Mouse (Mus musculus): ENCODE data around the gene Psmd13.

The Psmd13 gene

DNA sequence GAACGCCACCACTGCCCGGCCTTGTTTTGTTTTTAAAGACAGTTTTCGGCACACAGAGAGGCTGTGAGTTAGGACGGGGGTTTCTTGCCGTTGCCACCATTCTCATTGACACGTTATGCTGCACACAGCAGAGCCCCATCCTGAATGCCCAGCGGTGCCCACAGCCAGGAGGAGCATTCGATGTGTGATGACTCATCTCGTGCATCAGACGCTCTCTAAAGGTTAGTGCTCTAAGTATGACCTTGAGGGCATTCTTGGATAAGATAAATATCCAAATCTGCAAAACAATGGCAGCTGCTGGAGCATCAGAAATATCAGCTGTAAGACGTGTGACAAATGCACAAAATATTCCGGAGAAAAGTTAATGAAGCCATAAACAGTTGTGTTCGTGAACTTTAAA is 25.4 kb downstream of the Psmd13 start:
- DNase-seq (ENCODE audit: low spot score in 2 of 2): no peak

DNA sequence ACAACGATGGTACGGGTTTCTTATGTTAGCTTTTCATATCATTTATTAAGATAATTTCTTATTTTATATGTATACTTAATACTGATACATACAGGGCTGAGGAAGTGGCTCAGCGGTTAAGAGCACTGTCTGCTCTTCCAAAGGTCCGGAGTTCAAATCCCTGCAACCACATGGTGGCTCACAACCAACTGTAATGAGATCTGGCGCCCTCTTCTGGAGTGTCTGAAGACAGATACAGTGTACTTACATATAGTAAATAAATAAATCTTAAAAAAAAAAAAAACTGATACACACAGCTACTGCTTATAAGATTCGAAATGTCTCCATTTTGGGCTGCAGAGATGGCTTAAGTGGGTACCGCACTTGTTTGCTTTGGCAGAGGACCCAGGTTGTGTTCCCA is 25.9 kb downstream of the Psmd13 start:
- no peak for DNase-seq (ENCODE audit: low spot score in 2 of 2)

- no peak for DNase-seq (ENCODE audit: low spot score in 2 of 2)
Observed at GRCm38 (mm10) chr7:140908181-140908580, 26.4 kb downstream of the Psmd13 start.

DNA sequence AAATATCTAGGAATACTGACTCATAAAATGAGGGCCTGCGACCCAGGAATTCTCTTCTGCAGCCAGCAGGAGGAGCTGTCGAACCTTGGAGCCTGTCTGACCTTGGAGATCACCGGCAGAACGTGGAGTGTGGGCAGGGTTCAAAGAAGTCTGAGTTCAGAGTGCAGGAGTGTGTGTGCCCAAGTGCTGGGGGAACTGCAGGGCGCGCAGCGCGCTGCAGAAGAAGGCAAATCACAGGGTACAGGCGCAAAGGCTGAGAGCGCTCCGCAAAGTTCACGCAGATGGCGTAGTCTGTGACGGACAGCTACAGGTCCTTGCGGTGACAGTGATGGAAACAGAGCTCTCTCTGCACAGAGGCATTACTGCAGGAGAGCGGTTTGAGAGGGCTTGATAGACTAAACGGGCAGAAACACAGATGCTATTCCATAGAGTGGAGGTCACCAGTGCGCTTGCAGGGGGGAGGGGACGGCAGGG is 26.9 kb downstream of the Psmd13 start:
- peak; percentile 38 to 64 for DNase-seq (ENCODE audit: low spot score in 2 of 2)

DNA sequence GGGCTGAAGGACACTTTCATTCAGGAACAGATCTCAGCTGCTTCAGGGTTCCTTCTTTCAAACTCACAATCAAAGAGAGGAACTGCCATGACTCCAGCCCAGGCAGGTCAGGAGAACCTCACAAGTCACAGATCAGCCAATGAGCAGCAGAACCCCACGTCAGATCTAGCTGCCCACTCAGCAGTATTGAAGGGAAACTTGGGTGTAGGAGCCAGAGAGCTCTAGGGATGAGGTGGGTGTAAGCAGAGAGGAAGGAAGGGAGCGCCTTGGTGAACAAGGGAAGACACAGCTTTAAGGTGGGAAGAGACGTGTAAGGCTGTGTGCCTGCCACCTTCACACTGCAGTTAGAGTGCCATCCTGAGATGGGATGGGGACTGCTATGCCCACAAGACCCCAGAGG is 30.5 kb downstream of the Psmd13 start:
- DNase-seq (ENCODE audit: low spot score in 2 of 2): peak in 1 of 2 experiments; percentile 29

DNA sequence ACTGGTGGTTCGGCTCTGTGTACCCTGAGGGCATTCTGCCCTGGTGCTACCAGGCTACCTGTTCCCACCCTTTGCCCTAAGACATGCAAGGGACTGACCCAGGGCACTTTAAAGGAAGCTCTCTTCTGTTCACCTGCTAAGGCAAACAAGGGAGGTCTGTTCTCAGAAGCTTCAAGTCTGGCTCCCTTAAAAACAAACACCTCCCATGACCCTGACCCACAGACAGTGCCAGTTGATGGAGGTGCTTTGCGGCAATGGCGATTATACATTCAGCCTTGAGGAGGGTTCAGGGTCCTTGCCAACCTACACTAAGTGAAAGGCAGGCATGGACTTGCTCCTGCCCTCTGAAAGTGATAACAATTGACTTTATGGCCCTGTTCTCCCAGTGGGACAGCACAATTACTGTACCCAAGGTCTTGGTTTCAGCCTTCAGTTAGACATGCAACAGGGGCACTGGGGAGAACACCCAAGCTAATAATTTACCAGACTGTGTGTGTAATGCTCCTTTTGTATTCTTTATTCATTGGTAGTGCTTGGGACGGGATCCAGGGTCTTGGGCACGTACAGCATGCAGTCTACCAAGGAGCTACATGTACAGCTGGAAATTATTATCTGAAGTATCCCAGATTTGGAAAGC is 31.2 kb downstream of the Psmd13 start:
- no peak for DNase-seq (ENCODE audit: low spot score in 2 of 2)

- DNase-seq (ENCODE audit: low spot score in 2 of 2): no peak
Observed at GRCm38 (mm10) chr7:140914031-140914690, 32.4 kb downstream of the Psmd13 start.

- DNase-seq (ENCODE audit: low spot score in 2 of 2): no peak
Observed at GRCm38 (mm10) chr7:140919911-140920310, 38.1 kb downstream of the Psmd13 start.

- no peak for DNase-seq (ENCODE audit: low spot score in 2 of 2)
Observed at GRCm38 (mm10) chr7:140920418-140921029, 38.8 kb downstream of the Psmd13 start, which contains the start of gene Nlrp6. Gene Nlrp6 (plus strand): TSS chr7:140920902.

DNA sequence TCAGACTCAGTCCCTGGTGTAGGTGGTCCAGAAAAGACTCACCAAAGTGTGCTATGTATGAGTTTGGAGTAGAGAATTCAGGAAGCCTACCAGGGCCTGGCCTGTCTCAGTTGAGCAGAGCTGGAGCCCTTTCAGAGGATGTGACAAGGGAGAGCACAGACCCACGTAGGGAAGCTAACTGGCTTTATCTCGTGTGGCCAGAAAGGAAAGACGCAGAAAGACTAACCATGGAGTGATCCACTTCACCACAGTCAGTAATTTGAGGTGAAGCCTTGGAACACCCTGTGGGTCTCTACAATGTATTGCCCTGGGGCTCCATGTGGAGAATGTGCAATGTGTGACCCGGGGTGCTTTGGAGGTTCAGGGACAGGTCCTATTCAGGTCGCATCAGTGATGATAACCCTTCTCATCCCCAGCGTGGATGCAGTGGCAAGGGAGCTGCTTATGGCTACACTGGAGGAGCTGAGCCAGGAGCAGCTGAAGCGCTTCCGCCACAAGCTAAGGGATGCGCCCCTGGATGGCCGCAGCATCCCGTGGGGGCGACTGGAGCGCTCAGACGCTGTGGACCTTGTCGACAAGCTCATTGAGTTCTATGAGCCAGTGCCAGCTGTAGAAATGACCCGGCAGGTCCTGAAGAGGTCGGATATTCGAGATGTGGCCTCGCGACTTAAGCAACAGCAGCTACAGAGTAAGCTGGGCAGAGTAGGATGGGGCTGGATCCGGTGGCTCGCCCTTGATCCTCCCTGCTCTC is 39.6 kb downstream of the Psmd13 start:
- DNase-seq (ENCODE audit: low spot score in 2 of 2): no peak

DNA sequence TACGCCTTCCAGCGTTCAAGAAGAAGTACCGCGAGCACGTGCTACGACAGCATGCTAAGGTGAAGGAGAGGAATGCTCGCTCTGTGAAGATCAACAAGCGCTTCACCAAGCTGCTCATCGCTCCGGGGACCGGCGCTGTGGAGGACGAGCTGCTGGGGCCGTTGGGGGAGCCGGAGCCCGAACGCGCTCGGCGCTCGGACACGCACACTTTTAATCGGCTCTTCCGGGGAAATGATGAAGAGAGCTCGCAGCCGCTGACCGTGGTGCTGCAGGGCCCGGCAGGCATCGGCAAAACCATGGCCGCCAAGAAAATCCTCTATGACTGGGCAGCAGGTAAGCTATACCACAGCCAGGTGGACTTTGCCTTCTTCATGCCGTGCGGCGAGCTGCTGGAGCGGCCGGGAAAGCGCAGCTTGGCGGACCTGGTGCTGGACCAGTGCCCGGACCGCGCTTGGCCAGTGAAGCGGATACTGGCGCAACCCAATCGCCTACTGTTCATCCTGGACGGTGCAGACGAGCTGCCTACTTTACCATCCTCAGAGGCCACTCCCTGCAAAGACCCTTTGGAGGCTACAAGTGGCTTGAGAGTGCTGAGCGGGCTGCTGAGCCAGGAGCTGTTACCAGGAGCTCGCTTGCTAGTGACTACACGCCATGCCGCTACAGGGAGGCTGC is 40.8 kb downstream of the Psmd13 start:
- DNase-seq (ENCODE audit: low spot score in 2 of 2): no peak

GRCm38 (mm10) chr7:140923070-140923775 is 41.5 kb downstream of the Psmd13 start:
- no peak for DNase-seq (ENCODE audit: low spot score in 2 of 2)

DNA sequence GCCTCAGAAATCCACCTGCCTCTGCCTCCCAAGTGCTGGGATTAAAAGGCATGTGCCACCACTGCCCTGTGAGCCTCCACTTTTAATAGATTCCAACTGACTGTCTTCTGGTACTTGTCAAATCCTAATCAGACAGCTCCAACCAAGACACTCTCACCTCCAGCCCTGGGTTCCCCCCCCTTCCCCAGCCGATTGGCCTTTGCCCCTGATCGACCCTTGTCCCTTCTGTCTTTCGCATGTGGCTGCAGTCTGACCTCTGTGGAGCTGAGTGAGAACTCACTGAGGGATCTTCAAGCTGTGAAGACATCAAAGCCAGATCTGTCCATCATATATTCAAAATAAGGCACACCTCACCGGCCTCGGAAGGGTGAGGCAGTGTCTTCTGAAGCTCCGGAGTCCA is 45.4 kb downstream of the Psmd13 start:
- no peak for DNase-seq (ENCODE audit: low spot score in 2 of 2)

- no peak for DNase-seq (ENCODE audit: low spot score in 2 of 2)
Observed at GRCm38 (mm10) chr7:140938436-140938835, 56.7 kb downstream of the Psmd13 start.

DNA sequence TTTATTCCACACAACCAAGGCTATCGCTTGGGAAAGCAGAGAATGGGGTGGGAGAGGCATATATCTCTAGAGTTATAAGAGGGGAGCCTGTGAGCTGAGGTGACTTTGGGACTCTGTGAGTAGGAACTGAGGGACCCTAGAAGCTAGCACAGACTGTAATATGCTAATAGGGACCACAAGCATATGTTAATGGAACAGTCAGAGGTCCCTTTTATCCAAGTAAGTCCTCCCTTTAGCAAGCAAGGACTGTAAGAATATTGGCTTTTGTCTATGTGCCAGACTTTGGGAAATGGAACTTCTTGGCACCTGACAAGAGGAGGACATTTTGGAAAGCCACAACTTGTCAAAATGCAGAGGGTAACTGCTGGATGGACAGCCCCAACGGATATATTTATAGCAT is 57.1 kb downstream of the Psmd13 start:
- DNase-seq (ENCODE audit: low spot score in 2 of 2): no peak

DNA sequence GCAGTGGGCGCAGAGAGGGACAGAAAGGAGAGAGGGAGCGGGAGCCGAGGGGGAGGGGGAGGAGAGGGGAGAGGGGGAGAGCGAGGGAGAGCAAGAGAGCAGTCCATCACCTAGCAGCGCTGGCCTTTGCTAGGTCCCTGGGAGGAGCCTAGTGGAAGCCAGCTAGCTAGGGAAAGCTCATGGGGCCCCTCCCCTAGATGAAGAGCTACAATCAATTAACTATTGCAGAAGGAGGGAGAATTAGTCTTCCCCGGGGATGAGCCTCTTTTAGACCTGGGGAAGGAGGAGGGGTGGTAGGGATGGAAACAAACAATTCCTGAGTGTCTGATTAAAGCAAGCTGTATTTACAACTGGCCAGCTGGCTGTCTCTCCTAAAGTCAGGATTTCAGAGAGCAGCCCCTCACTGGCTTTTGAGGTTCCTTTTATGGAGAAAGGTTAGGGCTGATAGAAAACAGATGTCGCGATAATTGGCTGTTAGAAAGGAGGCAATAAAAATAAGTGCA is 58.0 kb downstream of the Psmd13 start:
- DNase-seq (ENCODE audit: low spot score in 2 of 2): no peak

- peak; percentile 29 to 35 for DNase-seq (ENCODE audit: low spot score in 2 of 2)
Observed at GRCm38 (mm10) chr7:140941222-140942051, 59.7 kb downstream of the Psmd13 start, which contains the start of gene Pgghg. Gene Pgghg (plus strand): TSS chr7:140941391.

- no peak for DNase-seq (ENCODE audit: low spot score in 2 of 2)
Observed at GRCm38 (mm10) chr7:140942341-140942740, 60.6 kb downstream of the Psmd13 start.

- DNase-seq (ENCODE audit: low spot score in 2 of 2): no peak
Observed at GRCm38 (mm10) chr7:140942811-140943210, 61.0 kb downstream of the Psmd13 start.

- DNase-seq (ENCODE audit: low spot score in 2 of 2): no peak
Observed at GRCm38 (mm10) chr7:140943356-140943755, 61.6 kb downstream of the Psmd13 start.

Measured in frontal cortex, postnatal 25 days (tissue).